Mouse (Mus musculus): ENCODE measurements around the gene Cygb. TPM values are rescaled to one million over a fixed set of nuclear protein-coding genes. Genes with fewer than 3 reads are reported as not detected.

Cygb gene
- 0.41 and 0.64 TPM in 2 replicates for polyA plus RNA-seq (2012; rRNA removed)
- polyA plus RNA-seq (2014; fragmentation: Nextera tagmentation; extraction: Ambion mirVana): 0.44 and 0.81 TPM in 2 replicates

DNA sequence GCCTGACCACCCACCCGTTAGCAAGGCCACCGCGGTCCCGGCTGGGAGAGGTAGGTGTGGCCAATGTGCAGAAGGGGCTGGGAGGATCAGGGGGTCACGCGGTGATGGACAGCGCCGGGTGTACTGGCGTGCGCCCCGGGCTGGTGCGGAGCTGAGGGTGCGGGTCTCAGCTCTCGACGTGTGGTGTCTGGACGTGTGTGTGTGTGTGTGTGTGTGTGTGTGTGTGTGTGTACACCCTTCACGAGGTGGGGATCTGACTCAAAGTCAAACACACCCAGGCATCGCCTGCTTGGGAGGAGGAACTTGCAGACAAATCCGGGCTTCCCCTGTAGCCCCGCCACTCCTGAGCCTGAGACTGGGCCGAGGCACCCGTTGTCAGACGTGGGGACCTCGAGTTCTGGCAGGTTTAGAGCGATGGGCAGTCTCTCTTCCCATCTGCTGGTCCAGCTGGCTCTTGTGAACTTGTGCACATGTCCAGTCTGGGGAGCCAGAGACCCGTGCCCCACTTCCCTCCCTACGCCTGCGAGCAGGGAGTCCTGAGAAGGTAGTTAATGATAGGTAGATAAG is at the start of gene Cygb:
Gene Cygb, minus strand, starts transcription at position 59 of the 567 bp plus-strand sequence.
- Histone ChIP-seq H3K36me3 (replicated peaks; ENCODE audit: control insufficient read depth, insufficient read depth, low read depth) (no peaks in the 10 kb centered on the region), H3K4me1 (replicated peaks; ENCODE audit: control insufficient read depth in 2 of 2, insufficient read depth in 2 of 2, low read length in 1 of 2) (peaks cover 0 to 5% of the 10 kb centered on the region in 2 experiments; a peak in 2 of 4 replicates), H3K4me3 (ENCODE audit: insufficient read depth in 1 of 2, low read depth in 2 of 2, low read length in 2 of 2) (peak within 1 kb of the TSS in 1 of 2 experiments; percentile 37; a peak in 2 of 4 replicates), H3K4me2 (ENCODE audit: low read depth) (peak within 1 kb of the TSS; percentile 58), H3K9me3 (ENCODE audit: control insufficient read depth, low read length) (no peaks in the 10 kb centered on the region), H3K9ac (replicated peaks) (no peak within 1 kb of the TSS), H3K27ac (no peak within 1 kb of the TSS), H3K27me3 (ENCODE audit: control insufficient read depth, insufficient read depth, low read length) (peaks cover 35% of the 10 kb centered on the region)
- DNase-seq (ENCODE audit: low read depth in 3 of 3, low spot score in 3 of 3) (no peak), ATAC-seq (ENCODE audit: insufficient read depth) (no peak)
- 6% methylated on average over 28 of the region's 28 CpGs for WGBS (ENCODE audit: insufficient replicate concordance)
- TF ChIP-seq CTCF (IDR thresholded peaks at IDR 0.05; ENCODE audit: low read depth): no peak

DNA sequence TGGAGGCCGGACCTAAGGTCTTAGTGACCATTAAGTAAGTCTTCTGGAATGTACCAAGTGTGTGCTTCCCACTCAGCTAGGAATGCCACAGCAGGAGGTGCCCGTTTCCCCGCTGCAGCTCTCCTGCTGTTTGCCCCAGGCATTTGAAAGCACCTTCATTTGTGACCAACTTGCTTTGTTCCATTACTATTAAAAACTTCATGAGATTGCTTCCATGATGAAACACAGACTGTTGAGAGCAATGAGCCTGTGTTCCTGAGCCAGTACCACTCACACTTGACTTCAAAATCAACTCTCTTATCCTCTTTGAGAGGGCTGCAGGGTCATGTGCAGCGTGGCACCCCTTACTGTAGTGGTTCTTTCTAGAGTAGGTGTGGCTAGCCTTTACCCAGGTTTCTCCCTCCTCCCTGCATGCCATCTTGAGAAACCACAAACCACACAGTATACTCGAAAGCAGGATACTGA is 47.3 kb upstream of the Cygb start:
- WGBS (ENCODE audit: insufficient replicate concordance): 40% methylated on average over 5 of the region's 5 CpGs
- TF ChIP-seq EP300 (IDR thresholded peaks at IDR 0.05; ENCODE audit: low read depth) (no peak), CTCF (IDR thresholded peaks at IDR 0.05; ENCODE audit: low read depth) (no peak)
- Histone ChIP-seq H3K9ac (replicated peaks) (no peak overlapping the region), H3K27ac (no peak overlapping the region), H3K9me3 (ENCODE audit: control insufficient read depth, low read length) (no peaks in the 10 kb centered on the region), H3K27me3 (ENCODE audit: control insufficient read depth, insufficient read depth, low read length) (no peaks in the 10 kb centered on the region; the same call in 1 of the 2 replicates), H3K4me2 (ENCODE audit: low read depth) (no peak overlapping the region), H3K4me1 (replicated peaks; ENCODE audit: control insufficient read depth in 2 of 2, insufficient read depth in 2 of 2, low read length in 1 of 2) (no peaks in the 10 kb centered on the region), H3K4me3 (ENCODE audit: insufficient read depth in 1 of 2, low read depth in 2 of 2, low read length in 2 of 2) (no peak overlapping the region), H3K36me3 (replicated peaks; ENCODE audit: control insufficient read depth, insufficient read depth, low read depth) (no peaks in the 10 kb centered on the region)
- ATAC-seq (ENCODE audit: insufficient read depth) (no peak), DNase-seq (ENCODE audit: low read depth in 3 of 3, low spot score in 3 of 3) (no peak)

DNA sequence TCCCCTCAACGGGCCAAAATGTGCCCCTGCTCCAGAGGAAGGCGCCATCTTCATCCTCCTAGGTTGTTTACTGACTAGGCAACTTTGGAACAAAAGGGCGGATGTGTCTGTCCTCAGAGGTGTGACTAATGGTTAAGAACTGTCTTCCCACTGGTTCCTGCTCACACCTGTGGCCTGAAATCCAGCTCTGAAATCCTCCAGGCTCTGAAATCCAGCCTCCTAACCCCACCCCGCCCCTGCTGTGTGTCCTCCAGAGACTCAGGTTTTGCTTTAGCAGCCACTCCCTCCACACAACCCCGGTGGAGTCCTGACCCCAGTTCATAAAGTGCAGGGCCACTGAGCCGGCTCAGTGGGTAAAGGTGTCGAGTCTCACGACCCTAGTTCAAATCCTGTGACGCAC is 43.4 kb upstream of the Cygb start:
- ATAC-seq (ENCODE audit: insufficient read depth): no peak
- TF ChIP-seq EP300 (IDR thresholded peaks at IDR 0.05; ENCODE audit: low read depth) (no peak), CTCF (IDR thresholded peaks at IDR 0.05; ENCODE audit: low read depth) (no peak)
- Histone ChIP-seq H3K4me3 (ENCODE audit: insufficient read depth in 1 of 2, low read depth in 2 of 2, low read length in 2 of 2) (no peak overlapping the region), H3K27ac (no peak overlapping the region), H3K36me3 (replicated peaks; ENCODE audit: control insufficient read depth, insufficient read depth, low read depth) (no peaks in the 10 kb centered on the region), H3K27me3 (ENCODE audit: control insufficient read depth, insufficient read depth, low read length) (peaks cover 26% of the 10 kb centered on the region), H3K4me1 (replicated peaks; ENCODE audit: control insufficient read depth in 2 of 2, insufficient read depth in 2 of 2, low read length in 1 of 2) (no peaks in the 10 kb centered on the region), H3K9me3 (ENCODE audit: control insufficient read depth, low read length) (no peaks in the 10 kb centered on the region), H3K4me2 (ENCODE audit: low read depth) (no peak overlapping the region), H3K9ac (replicated peaks) (no peak overlapping the region)
- DNase-seq (ENCODE audit: low read depth in 3 of 3, low spot score in 3 of 3): no peak
- WGBS (ENCODE audit: insufficient replicate concordance): 54% methylated on average over 9 of the region's 9 CpGs

DNA sequence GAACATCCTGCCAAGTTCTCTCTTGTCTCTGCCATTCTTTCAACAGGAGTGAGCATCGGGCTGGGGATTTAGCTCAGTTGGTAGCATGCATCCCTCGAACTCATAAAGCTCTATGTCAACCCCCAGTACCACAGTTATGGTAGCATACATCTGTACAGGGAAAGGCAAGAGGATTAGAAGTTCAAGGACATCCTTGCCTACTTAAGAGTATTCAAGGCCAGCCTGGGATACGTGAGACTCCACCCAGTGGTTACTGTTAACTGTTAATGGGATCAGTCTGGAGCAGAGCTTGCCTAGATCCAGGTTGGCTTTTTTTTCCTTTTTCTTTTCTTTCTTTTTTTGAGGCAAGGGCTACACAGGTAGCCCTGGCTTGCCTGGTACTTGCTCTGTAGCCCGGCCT is 42.3 kb upstream of the Cygb start:
- H3K4me3 ChIP-seq (ENCODE audit: insufficient read depth in 1 of 2, low read depth in 2 of 2, low read length in 2 of 2): no peak overlapping the region
- 56% methylated on average over 4 of the region's 4 CpGs for WGBS (ENCODE audit: insufficient replicate concordance)
- H3K27ac ChIP-seq: no peak overlapping the region
- peaks cover 26% of the 10 kb centered on the region for H3K27me3 ChIP-seq (ENCODE audit: control insufficient read depth, insufficient read depth, low read length)
- no peak for ATAC-seq (ENCODE audit: insufficient read depth)
- no peaks in the 10 kb centered on the region for H3K9me3 ChIP-seq (ENCODE audit: control insufficient read depth, low read length)
- H3K9ac ChIP-seq (replicated peaks): no peak overlapping the region
- no peaks in the 10 kb centered on the region for H3K36me3 ChIP-seq (replicated peaks; ENCODE audit: control insufficient read depth, insufficient read depth, low read depth)
- TF ChIP-seq EP300 (IDR thresholded peaks at IDR 0.05; ENCODE audit: low read depth) (no peak), CTCF (IDR thresholded peaks at IDR 0.05; ENCODE audit: low read depth) (no peak)
- DNase-seq (ENCODE audit: low read depth in 3 of 3, low spot score in 3 of 3): no peak
- no peak overlapping the region for H3K4me2 ChIP-seq (ENCODE audit: low read depth)
- no peaks in the 10 kb centered on the region for H3K4me1 ChIP-seq (replicated peaks; ENCODE audit: control insufficient read depth in 2 of 2, insufficient read depth in 2 of 2, low read length in 1 of 2)

DNA sequence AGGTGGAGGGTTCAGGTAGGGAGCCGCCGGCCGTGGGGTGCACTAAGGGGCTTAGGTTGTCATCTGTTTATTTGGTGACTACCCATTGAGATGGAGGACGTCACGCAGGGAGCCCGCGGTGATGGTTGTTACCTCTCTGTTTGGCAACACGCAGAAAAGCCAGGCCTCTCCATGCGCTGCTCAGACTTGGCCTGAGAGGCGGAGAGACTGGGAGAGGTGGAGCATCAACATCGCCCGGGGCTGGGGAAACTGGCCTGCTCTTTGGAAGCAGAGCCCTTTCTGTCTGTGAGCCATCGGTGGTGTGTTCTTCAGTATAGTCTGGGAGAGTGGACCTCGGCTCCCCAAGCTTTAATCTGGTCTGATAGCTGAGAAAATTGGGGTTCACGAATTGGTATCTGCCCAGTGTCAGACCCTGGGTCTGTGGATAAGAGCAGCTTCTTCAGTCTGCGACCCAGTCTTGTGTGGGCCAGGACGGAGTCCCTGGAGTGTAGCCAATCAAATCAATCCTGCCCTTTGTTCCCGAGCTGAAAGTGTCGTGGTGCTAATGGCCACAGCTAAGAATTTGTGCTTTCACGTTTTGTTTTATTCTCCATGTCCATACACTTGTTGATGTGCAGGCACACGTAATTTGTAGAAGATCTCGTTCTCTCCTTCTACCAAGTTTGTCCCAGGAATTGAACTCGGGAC is 41.2 kb upstream of the Cygb start:
- Histone ChIP-seq H3K27ac (no peak overlapping the region), H3K4me3 (ENCODE audit: insufficient read depth in 1 of 2, low read depth in 2 of 2, low read length in 2 of 2) (no peak overlapping the region), H3K36me3 (replicated peaks; ENCODE audit: control insufficient read depth, insufficient read depth, low read depth) (no peaks in the 10 kb centered on the region), H3K4me1 (replicated peaks; ENCODE audit: control insufficient read depth in 2 of 2, insufficient read depth in 2 of 2, low read length in 1 of 2) (no peaks in the 10 kb centered on the region), H3K9ac (replicated peaks) (no peak overlapping the region), H3K9me3 (ENCODE audit: control insufficient read depth, low read length) (no peaks in the 10 kb centered on the region), H3K4me2 (ENCODE audit: low read depth) (no peak overlapping the region), H3K27me3 (ENCODE audit: control insufficient read depth, insufficient read depth, low read length) (peaks cover 26% of the 10 kb centered on the region)
- no peak for ATAC-seq (ENCODE audit: insufficient read depth)
- no peak for DNase-seq (ENCODE audit: low read depth in 3 of 3, low spot score in 3 of 3)
- TF ChIP-seq CTCF (IDR thresholded peaks at IDR 0.05; ENCODE audit: low read depth): no peak
- no peak for TF ChIP-seq EP300 (IDR thresholded peaks at IDR 0.05; ENCODE audit: low read depth)
- 29% methylated on average over 23 of the region's 23 CpGs for WGBS (ENCODE audit: insufficient replicate concordance)

Measured in liver, embryonic 14.5 days (tissue).